Mouse (Mus musculus): ENCODE data around the gene Smyd2. TPM values are rescaled to one million over a fixed set of nuclear protein-coding genes. Genes with fewer than 3 reads are reported as not detected.
A peak's percentile ranks its signal among the peaks of the same experiment; 100 is the strongest.

Smyd2 gene
- polyA plus RNA-seq, 1 experiment from 2014 or later: 96.4 TPM

GRCm38 (mm10) chr1:189910685-189911345, 11.3 kb downstream of the Smyd2 start:
- no peak overlapping the region for H3K4me2 ChIP-seq (replicated peaks; ENCODE audit: low read depth, low read length)
- H3K4me3 ChIP-seq (ENCODE audit: low read depth, low read length): no peak overlapping the region
- 52% methylated on average over 13 of the region's 13 CpGs for WGBS
- peaks cover 8% of the 10 kb centered on the region for H3K36me3 ChIP-seq (ENCODE audit: control insufficient read depth, insufficient read depth, low read length)
- no peak for ATAC-seq (ENCODE audit: insufficient number of reproducible peaks, insufficient read depth, low FRiP score, low read depth)
- no peaks in the 10 kb centered on the region for H3K9me3 ChIP-seq (ENCODE audit: control insufficient read depth, low read depth, low read length)
- H3K9ac ChIP-seq (replicated peaks; ENCODE audit: low read depth, low read length): no peak overlapping the region
- H3K4me1 ChIP-seq (ENCODE audit: control insufficient read depth, insufficient read depth, low read length): peaks cover 8% of the 10 kb centered on the region
- no peak overlapping the region for H3K27ac ChIP-seq (ENCODE audit: low read length)
- no peaks in the 10 kb centered on the region for H3K27me3 ChIP-seq (ENCODE audit: control insufficient read depth, insufficient read depth, low read length)

GRCm38 (mm10) chr1:189903169-189903568, 19.0 kb downstream of the Smyd2 start:
- WGBS: 82% methylated on average over 11 of the region's 11 CpGs
- no peaks in the 10 kb centered on the region for H3K9me3 ChIP-seq (ENCODE audit: control insufficient read depth, low read depth, low read length)

GRCm38 (mm10) chr1:189902413-189902812, 19.8 kb downstream of the Smyd2 start:
- H3K4me3 ChIP-seq (ENCODE audit: low read depth, low read length): no peak overlapping the region
- no peaks in the 10 kb centered on the region for H3K4me1 ChIP-seq (ENCODE audit: control insufficient read depth, insufficient read depth, low read length)
- peaks cover 5% of the 10 kb centered on the region; the same call in 1 of the 2 replicates for H3K36me3 ChIP-seq (ENCODE audit: control insufficient read depth, insufficient read depth, low read length)
- H3K9me3 ChIP-seq (ENCODE audit: control insufficient read depth, low read depth, low read length): no peaks in the 10 kb centered on the region
- no peak overlapping the region for H3K27ac ChIP-seq (ENCODE audit: low read length)
- 90% methylated on average over 9 of the region's 9 CpGs for WGBS
- no peak for ATAC-seq (ENCODE audit: insufficient number of reproducible peaks, insufficient read depth, low FRiP score, low read depth)
- H3K4me2 ChIP-seq (replicated peaks; ENCODE audit: low read depth, low read length): no peak overlapping the region
- H3K27me3 ChIP-seq (ENCODE audit: control insufficient read depth, insufficient read depth, low read length): no peaks in the 10 kb centered on the region
- no peak overlapping the region for H3K9ac ChIP-seq (replicated peaks; ENCODE audit: low read depth, low read length)

More at GRCm38 (mm10) chr1:189903169-189903568, 19.0 kb downstream of the Smyd2 start:
- Histone ChIP-seq H3K4me1 (ENCODE audit: control insufficient read depth, insufficient read depth, low read length) (no peaks in the 10 kb centered on the region), H3K4me2 (replicated peaks; ENCODE audit: low read depth, low read length) (no peak overlapping the region), H3K4me3 (ENCODE audit: low read depth, low read length) (no peak overlapping the region), H3K36me3 (ENCODE audit: control insufficient read depth, insufficient read depth, low read length) (peaks cover 9% of the 10 kb centered on the region; the same call in 1 of the 2 replicates), H3K27me3 (ENCODE audit: control insufficient read depth, insufficient read depth, low read length) (no peaks in the 10 kb centered on the region), H3K27ac (ENCODE audit: low read length) (no peak overlapping the region), H3K9ac (replicated peaks; ENCODE audit: low read depth, low read length) (no peak overlapping the region)
- ATAC-seq (ENCODE audit: insufficient number of reproducible peaks, insufficient read depth, low FRiP score, low read depth): no peak

GRCm38 (mm10) chr1:189899526-189899925, 22.6 kb downstream of the Smyd2 start:
- H3K27ac ChIP-seq (ENCODE audit: low read length): no peak overlapping the region
- 90% methylated on average over 6 of the region's 6 CpGs for WGBS
- H3K27me3 ChIP-seq (ENCODE audit: control insufficient read depth, insufficient read depth, low read length): no peaks in the 10 kb centered on the region
- no peak overlapping the region for H3K9ac ChIP-seq (replicated peaks; ENCODE audit: low read depth, low read length)
- H3K9me3 ChIP-seq (ENCODE audit: control insufficient read depth, low read depth, low read length): no peaks in the 10 kb centered on the region
- no peak for ATAC-seq (ENCODE audit: insufficient number of reproducible peaks, insufficient read depth, low FRiP score, low read depth)
- no peak overlapping the region for H3K4me2 ChIP-seq (replicated peaks; ENCODE audit: low read depth, low read length)
- no peak overlapping the region for H3K4me3 ChIP-seq (ENCODE audit: low read depth, low read length)
- peaks cover 25% of the 10 kb centered on the region for H3K36me3 ChIP-seq (ENCODE audit: control insufficient read depth, insufficient read depth, low read length)
- H3K4me1 ChIP-seq (ENCODE audit: control insufficient read depth, insufficient read depth, low read length): no peaks in the 10 kb centered on the region

- H3K27me3 ChIP-seq (ENCODE audit: control insufficient read depth, insufficient read depth, low read length): no peaks in the 10 kb centered on the region
- no peaks in the 10 kb centered on the region for H3K4me1 ChIP-seq (ENCODE audit: control insufficient read depth, insufficient read depth, low read length)
- no peak overlapping the region for H3K4me3 ChIP-seq (ENCODE audit: low read depth, low read length)
- no peak overlapping the region for H3K27ac ChIP-seq (ENCODE audit: low read length)
- WGBS: 80% methylated on average over 13 of the region's 13 CpGs
- no peaks in the 10 kb centered on the region for H3K9me3 ChIP-seq (ENCODE audit: control insufficient read depth, low read depth, low read length)
- ATAC-seq (ENCODE audit: insufficient number of reproducible peaks, insufficient read depth, low FRiP score, low read depth): no peak
- no peak overlapping the region for H3K4me2 ChIP-seq (replicated peaks; ENCODE audit: low read depth, low read length)
- H3K36me3 ChIP-seq (ENCODE audit: control insufficient read depth, insufficient read depth, low read length): peaks cover 29% of the 10 kb centered on the region
- H3K9ac ChIP-seq (replicated peaks; ENCODE audit: low read depth, low read length): no peak overlapping the region
These were observed 23.5 kb downstream of the Smyd2 start for GRCm38 (mm10) chr1:189898708-189899107.

GRCm38 (mm10) chr1:189897861-189898260, 24.3 kb downstream of the Smyd2 start:
- H3K4me2 ChIP-seq (replicated peaks; ENCODE audit: low read depth, low read length): no peak overlapping the region
- 76% methylated on average over 9 of the region's 9 CpGs for WGBS
- no peaks in the 10 kb centered on the region for H3K4me1 ChIP-seq (ENCODE audit: control insufficient read depth, insufficient read depth, low read length)
- no peak overlapping the region for H3K9ac ChIP-seq (replicated peaks; ENCODE audit: low read depth, low read length)
- H3K9me3 ChIP-seq (ENCODE audit: control insufficient read depth, low read depth, low read length): no peaks in the 10 kb centered on the region
- no peak overlapping the region for H3K27ac ChIP-seq (ENCODE audit: low read length)
- no peak overlapping the region for H3K4me3 ChIP-seq (ENCODE audit: low read depth, low read length)
- H3K36me3 ChIP-seq (ENCODE audit: control insufficient read depth, insufficient read depth, low read length): peaks cover 33% of the 10 kb centered on the region
- H3K27me3 ChIP-seq (ENCODE audit: control insufficient read depth, insufficient read depth, low read length): no peaks in the 10 kb centered on the region
- no peak for ATAC-seq (ENCODE audit: insufficient number of reproducible peaks, insufficient read depth, low FRiP score, low read depth)

- Histone ChIP-seq H3K4me2 (replicated peaks; ENCODE audit: low read depth, low read length) (no peak overlapping the region), H3K4me3 (ENCODE audit: low read depth, low read length) (no peak overlapping the region), H3K27ac (ENCODE audit: low read length) (no peak overlapping the region), H3K36me3 (ENCODE audit: control insufficient read depth, insufficient read depth, low read length) (peaks cover 35% of the 10 kb centered on the region), H3K9me3 (ENCODE audit: control insufficient read depth, low read depth, low read length) (no peaks in the 10 kb centered on the region), H3K9ac (replicated peaks; ENCODE audit: low read depth, low read length) (no peak overlapping the region), H3K4me1 (ENCODE audit: control insufficient read depth, insufficient read depth, low read length) (no peaks in the 10 kb centered on the region), H3K27me3 (ENCODE audit: control insufficient read depth, insufficient read depth, low read length) (no peaks in the 10 kb centered on the region)
- 89% methylated on average over 9 of the region's 9 CpGs for WGBS
- no peak for ATAC-seq (ENCODE audit: insufficient number of reproducible peaks, insufficient read depth, low FRiP score, low read depth)
These were observed 28.0 kb downstream of the Smyd2 start for GRCm38 (mm10) chr1:189894191-189894590.

- Histone ChIP-seq H3K4me3 (ENCODE audit: low read depth, low read length) (no peak overlapping the region), H3K4me1 (ENCODE audit: control insufficient read depth, insufficient read depth, low read length) (no peaks in the 10 kb centered on the region), H3K27me3 (ENCODE audit: control insufficient read depth, insufficient read depth, low read length) (no peaks in the 10 kb centered on the region), H3K9ac (replicated peaks; ENCODE audit: low read depth, low read length) (no peak overlapping the region), H3K4me2 (replicated peaks; ENCODE audit: low read depth, low read length) (no peak overlapping the region), H3K36me3 (ENCODE audit: control insufficient read depth, insufficient read depth, low read length) (peaks cover 12% of the 10 kb centered on the region), H3K27ac (ENCODE audit: low read length) (no peak overlapping the region), H3K9me3 (ENCODE audit: control insufficient read depth, low read depth, low read length) (no peaks in the 10 kb centered on the region)
- no peak for ATAC-seq (ENCODE audit: insufficient number of reproducible peaks, insufficient read depth, low FRiP score, low read depth)
- WGBS: 78% methylated on average over 10 of the region's 10 CpGs
These were observed 33.4 kb downstream of the Smyd2 start for GRCm38 (mm10) chr1:189888749-189889148.

- WGBS: 36% methylated on average over 7 of the region's 7 CpGs
- 0 out of 2 replicates have a peak, but pooled peaks have one; percentile 53 for ATAC-seq (ENCODE audit: insufficient number of reproducible peaks, insufficient read depth, low FRiP score, low read depth)
- no peak overlapping the region for H3K4me2 ChIP-seq (replicated peaks; ENCODE audit: low read depth, low read length)
- no peaks in the 10 kb centered on the region for H3K27me3 ChIP-seq (ENCODE audit: control insufficient read depth, insufficient read depth, low read length)
- H3K4me1 ChIP-seq (ENCODE audit: control insufficient read depth, insufficient read depth, low read length): no peaks in the 10 kb centered on the region
- no peak overlapping the region for H3K4me3 ChIP-seq (ENCODE audit: low read depth, low read length)
- no peaks in the 10 kb centered on the region for H3K9me3 ChIP-seq (ENCODE audit: control insufficient read depth, low read depth, low read length)
- no peak overlapping the region for H3K27ac ChIP-seq (ENCODE audit: low read length)
- H3K36me3 ChIP-seq (ENCODE audit: control insufficient read depth, insufficient read depth, low read length): peaks cover 5% of the 10 kb centered on the region
- no peak overlapping the region for H3K9ac ChIP-seq (replicated peaks; ENCODE audit: low read depth, low read length)
These were observed 34.6 kb downstream of the Smyd2 start for GRCm38 (mm10) chr1:189887518-189887917.
